8 mouse cellular contexts compared by ENCODE assay signal in genomic region chr7:19747420-19748218, GRCm38 (mm10). TPM values are rescaled to one million over a fixed set of nuclear protein-coding genes. Genes with fewer than 3 reads are reported as not detected.
DNase-seq lines count a peak whose midpoint lies in the region; ATAC-seq and TF ChIP-seq lines count a peak whose summit lies in the region.

No protein-coding gene starts in this region.

- peaks cover 14% of the 10 kb centered on the region; the same call in 1 of the 2 replicates for H3K79me2 ChIP-seq in liver, adult 2 months (ENCODE audit: control insufficient read depth, insufficient read depth, low read length)

- no peaks in the 10 kb centered on the region for H3K9me3 ChIP-seq in G1E (replicated peaks)
- H3K9me3 ChIP-seq in hindbrain, embryonic 14.5 days (ENCODE audit: control insufficient read depth, low read length), result no peaks in the 10 kb centered on the region
- H3K9me3 ChIP-seq in neural tube, embryonic 12.5 days, result no peaks in the 10 kb centered on the region

- TF ChIP-seq POLR2A in liver, adult 2 months (IDR thresholded peaks at IDR 0.05; ENCODE audit: extremely low read depth, insufficient read depth, low read length), result no peak

- H3K4me3 ChIP-seq in G1E (ENCODE audit: low read depth, low read length), result peak overlapping the region; percentile 88
- peak overlapping the region; percentile 78 for H3K4me3 ChIP-seq in hindbrain, embryonic 14.5 days (replicated peaks; ENCODE audit: low read length)
- peak overlapping the region; percentile 84 for H3K4me3 ChIP-seq in liver, adult 2 months (ENCODE audit: insufficient read depth, low read depth, low read length)
- peak overlapping the region; percentile 84 for H3K4me3 ChIP-seq in neural tube, embryonic 12.5 days

- peaks cover 79% of the 10 kb centered on the region for H3K4me1 ChIP-seq in G1E (ENCODE audit: insufficient read depth, low read depth, low read length)
- H3K4me1 ChIP-seq in hindbrain, embryonic 14.5 days (replicated peaks; ENCODE audit: control insufficient read depth, insufficient read depth, low read length), result peaks cover 27% of the 10 kb centered on the region
- peaks cover 16% of the 10 kb centered on the region for H3K4me1 ChIP-seq in liver, adult 2 months (ENCODE audit: control insufficient read depth, insufficient read depth, low read length)
- peaks cover 36% of the 10 kb centered on the region for H3K4me1 ChIP-seq in neural tube, embryonic 12.5 days

- peak overlapping the region; percentile 88 for H3K9ac ChIP-seq in hindbrain, embryonic 14.5 days
- H3K9ac ChIP-seq in liver, adult 2 months (ENCODE audit: low read depth, low read length), result peak overlapping the region; percentile 89
- H3K9ac ChIP-seq in neural tube, embryonic 12.5 days, result peak overlapping the region; percentile 87

- H3K27me3 ChIP-seq in G1E (ENCODE audit: insufficient read depth, low read length), result no peaks in the 10 kb centered on the region
- H3K27me3 ChIP-seq in hindbrain, embryonic 14.5 days (ENCODE audit: control insufficient read depth, insufficient read depth, low read length), result no peaks in the 10 kb centered on the region
- H3K27me3 ChIP-seq in liver, adult 2 months (ENCODE audit: control insufficient read depth, insufficient read depth, low read length), result no peaks in the 10 kb centered on the region
- no peaks in the 10 kb centered on the region for H3K27me3 ChIP-seq in neural tube, embryonic 12.5 days (replicated peaks)

- peaks cover 38% of the 10 kb centered on the region for H3K36me3 ChIP-seq in G1E (replicated peaks)
- H3K36me3 ChIP-seq in hindbrain, embryonic 14.5 days (replicated peaks; ENCODE audit: control insufficient read depth, insufficient read depth), result peaks cover 14% of the 10 kb centered on the region
- H3K36me3 ChIP-seq in liver, adult 2 months (ENCODE audit: control insufficient read depth, insufficient read depth, low read length), result no peaks in the 10 kb centered on the region; the same call in 1 of the 2 replicates
- H3K36me3 ChIP-seq in neural tube, embryonic 12.5 days, result peaks cover 13% of the 10 kb centered on the region; the same call in 1 of the 2 replicates

- no peak overlapping the region; the same call in 1 of the 2 replicates for H3K27ac ChIP-seq in hindbrain, embryonic 14.5 days
- H3K27ac ChIP-seq in liver, adult 2 months (replicated peaks; ENCODE audit: insufficient read depth, low read depth, low read length), result peak overlapping the region; percentile 96
- H3K27ac ChIP-seq in neural tube, embryonic 12.5 days, result no peak overlapping the region

- no peak for DNase-seq in G1E (ENCODE audit: low spot score)
- DNase-seq in c-Kit-negative CD71-positive TER-119-positive erythroid progenitor cells, embryonic 14.5 days (ENCODE audit: low read depth, low spot score), result peak; percentile 39
- no peak for DNase-seq in hindbrain, embryonic 14.5 days (ENCODE audit: low spot score)
- peak; percentile 55 for DNase-seq in liver, adult 2 months (ENCODE audit: extremely low read depth, low read depth, low spot score)
- DNase-seq in cerebellum, adult 9-11 months, result no peak
- DNase-seq in left cerebral cortex, adult 9 months (ENCODE audit: low spot score in 2 of 2), result no peak
- DNase-seq in right cerebral cortex, postnatal 4 days, result no peak

- ATAC-seq in G1E (ENCODE audit: extremely low read depth, insufficient number of reproducible peaks, low FRiP score, poor library complexity, severe bottlenecking), result no peak
- no peak for ATAC-seq in hindbrain, embryonic 14.5 days (ENCODE audit: low FRiP score)
- no peak for ATAC-seq in neural tube, embryonic 12.5 days (ENCODE audit: low FRiP score, low read depth)

- WGBS in hindbrain, embryonic 14.5 days, result 4% methylated on average over 25 of the region's 25 CpGs
- 4% methylated on average over 25 of the region's 25 CpGs for WGBS in liver, adult 2 months
- WGBS in neural tube, embryonic 12.5 days, result 3% methylated on average over 25 of the region's 25 CpGs

- H3K4me2 ChIP-seq in hindbrain, embryonic 14.5 days (replicated peaks), result peak overlapping the region; percentile 83
- H3K4me2 ChIP-seq in neural tube, embryonic 12.5 days (replicated peaks), result peak overlapping the region; percentile 86

- no peak for TF ChIP-seq CTCF in G1E (IDR thresholded peaks at IDR 0.05; ENCODE audit: low read depth, low read length)
- TF ChIP-seq CTCF in liver, adult 2 months (IDR thresholded peaks at IDR 0.05; ENCODE audit: low read depth, low read length), result no peak

RNA-seq across cellular contexts. Expression of gene Nectin2, which starts 2.7 kb away (rescaled TPM):
- 14.2 and 17.2 TPM in 2 replicates for total RNA-seq in G1E (2014; fragmentation: Nextera tagmentation)
- 9.7 and 11.4 TPM in 2 replicates for total RNA-seq in G1E (2017)
- polyA plus RNA-seq in G1E (2012), result 34.9 and 35.8 TPM in 2 replicates
- polyA plus RNA-seq in hindbrain, embryonic 14.5 days (2014; fragmentation: Nextera tagmentation; extraction: Ambion mirVana), result 46.7 and 49.5 TPM in 2 replicates
- 17.8 and 18.9 TPM in 2 replicates for total RNA-seq in liver, adult 2 months (2014; rRNA removed)
- polyA plus RNA-seq in liver, adult 2 months (2012; rRNA removed), result 57.4 and 68.7 TPM in 2 replicates
- 63.5 and 64.4 TPM in 2 replicates for polyA plus RNA-seq in neural tube, embryonic 12.5 days (2016; fragmentation: Nextera tagmentation; extraction: Ambion mirVana)

RNA-seq across cellular contexts. Expression of gene Bcam, which starts 23.2 kb away (rescaled TPM):
- total RNA-seq in G1E (2014; fragmentation: Nextera tagmentation), result not detected in 2 replicates
- 0.05 TPM in 1 of 2 replicates, not detected in the other for total RNA-seq in G1E (2017)
- not detected in 2 replicates for polyA plus RNA-seq in G1E (2012)
- polyA plus RNA-seq in hindbrain, embryonic 14.5 days (2014; fragmentation: Nextera tagmentation; extraction: Ambion mirVana), result 17.5 and 18.8 TPM in 2 replicates
- total RNA-seq in liver, adult 2 months (2014; rRNA removed), result 2.3 and 2.5 TPM in 2 replicates
- 4.8 and 5.4 TPM in 2 replicates for polyA plus RNA-seq in liver, adult 2 months (2012; rRNA removed)
- polyA plus RNA-seq in neural tube, embryonic 12.5 days (2016; fragmentation: Nextera tagmentation; extraction: Ambion mirVana), result 15.1 and 15.4 TPM in 2 replicates

RNA-seq across cellular contexts. Expression of gene Tomm40, which starts 32.4 kb away (rescaled TPM):
- 75.6 and 88.4 TPM in 2 replicates for total RNA-seq in G1E (2014; fragmentation: Nextera tagmentation)
- 49.1 and 56.9 TPM in 2 replicates for total RNA-seq in G1E (2017)
- polyA plus RNA-seq in G1E (2012), result 377 and 386 TPM in 2 replicates
- polyA plus RNA-seq in hindbrain, embryonic 14.5 days (2014; fragmentation: Nextera tagmentation; extraction: Ambion mirVana), result 119 and 128 TPM in 2 replicates
- 22.3 and 26.9 TPM in 2 replicates for total RNA-seq in liver, adult 2 months (2014; rRNA removed)
- polyA plus RNA-seq in liver, adult 2 months (2012; rRNA removed), result 48.7 and 56.2 TPM in 2 replicates
- polyA plus RNA-seq in neural tube, embryonic 12.5 days (2016; fragmentation: Nextera tagmentation; extraction: Ambion mirVana), result 159 and 165 TPM in 2 replicates

RNA-seq across cellular contexts. Expression of gene Apoe, which starts 48.6 kb away (rescaled TPM):
- 7.4 and 8.1 TPM in 2 replicates for total RNA-seq in G1E (2014; fragmentation: Nextera tagmentation)
- 19.9 TPM in 2 replicates for total RNA-seq in G1E (2017)
- polyA plus RNA-seq in G1E (2012), result 28.6 and 28.7 TPM in 2 replicates
- 543 and 561 TPM in 2 replicates for polyA plus RNA-seq in hindbrain, embryonic 14.5 days (2014; fragmentation: Nextera tagmentation; extraction: Ambion mirVana)
- total RNA-seq in liver, adult 2 months (2014; rRNA removed), result 23,407 and 25,019 TPM in 2 replicates
- 39,394 and 43,401 TPM in 2 replicates for polyA plus RNA-seq in liver, adult 2 months (2012; rRNA removed)
- polyA plus RNA-seq in neural tube, embryonic 12.5 days (2016; fragmentation: Nextera tagmentation; extraction: Ambion mirVana), result 204 and 207 TPM in 2 replicates

RNA-seq across cellular contexts. Expression of gene Cblc, which starts 49.0 kb away (rescaled TPM):
- total RNA-seq in G1E (2014; fragmentation: Nextera tagmentation) (not detected in 2 replicates), G1E (2017) (not detected in 2 replicates)
- polyA plus RNA-seq in G1E (2012), result not detected in 2 replicates
- polyA plus RNA-seq in hindbrain, embryonic 14.5 days (2014; fragmentation: Nextera tagmentation; extraction: Ambion mirVana), result not detected in 2 replicates
- total RNA-seq in liver, adult 2 months (2014; rRNA removed), result 17.4 and 17.8 TPM in 2 replicates
- 23.0 and 23.5 TPM in 2 replicates for polyA plus RNA-seq in liver, adult 2 months (2012; rRNA removed)
- 0.73 and 0.87 TPM in 2 replicates for polyA plus RNA-seq in neural tube, embryonic 12.5 days (2016; fragmentation: Nextera tagmentation; extraction: Ambion mirVana)

Comparison
In these comparisons a context has a peak if more than half of its experiments do, and no peak if none do; other contexts are left out.
1. DNase-seq: peak in c-Kit-negative CD71-positive TER-119-positive erythroid progenitor cells, embryonic 14.5 days (single experiment) and liver, adult 2 months (single experiment); none in G1E (single experiment), hindbrain, embryonic 14.5 days (single experiment), cerebellum, adult 9-11 months (single experiment), left cerebral cortex, adult 9 months (0 of 2) and right cerebral cortex, postnatal 4 days (single experiment).
2. Peak in every context shown above with its lines, with median percentiles within 50 percentile points of each other: H3K4me3 ChIP-seq and H3K9ac ChIP-seq.